Mouse (Mus musculus) stomach, embryonic 14.5 days (tissue): ENCODE data around the gene Myo10. TPM values are rescaled to one million over a fixed set of nuclear protein-coding genes. Genes with fewer than 3 reads are reported as not detected.

Experiments used
- ATAC-seq: fragments of 200-750 bp; cut with Nextera tagmentation; 2 replicates; pipeline ENCODE4 v1.8.0; 2017; ENCODE audit warnings: low read depth, moderate TSS enrichment; ENCODE audit not compliant: insufficient number of reproducible peaks, insufficient read depth, low FRiP score
- H3K27ac ChIP-seq: fragments of 300-500 bp; sonication (generic); 2 replicates; pipeline ENCODE4 v1.5.1; 2014; ENCODE audit warnings: mild to moderate bottlenecking, low read length, moderate library complexity, mixed read lengths
- H3K27me3 ChIP-seq: fragments of 300-500 bp; sonication (generic); 2 replicates; pipeline ENCODE4 v1.6.1; 2014; ENCODE audit warnings: low read length, control low read depth, mixed read lengths; ENCODE audit not compliant: control insufficient read depth, insufficient read depth
- H3K36me3 ChIP-seq: fragments of 300-500 bp; sonication (generic); 2 replicates; pipeline ENCODE4 v1.6.1; 2014; ENCODE audit warnings: mild to moderate bottlenecking, control low read depth, low read length, moderate library complexity, mixed read lengths; ENCODE audit not compliant: control insufficient read depth, insufficient read depth
- H3K4me1 ChIP-seq: fragments of 300-500 bp; sonication (generic); 2 replicates; pipeline ENCODE4 v1.6.1; 2014; ENCODE audit warnings: low read length, control low read depth, mixed read lengths; ENCODE audit not compliant: control insufficient read depth, insufficient read depth
- H3K4me2 ChIP-seq: fragments of 300-500 bp; sonication (generic); replicated peaks from 2 replicates; pipeline ENCODE4 v1.6.1; 2014; ENCODE audit warnings: low read depth, low read length, control low read depth
- H3K4me3 ChIP-seq: fragments of 300-500 bp; sonication (generic); 2 replicates; pipeline ENCODE4 v1.5.1; 2014; ENCODE audit warnings: low read depth, low read length, control low read depth
- H3K9ac ChIP-seq: fragments of 300-500 bp; sonication (generic); replicated peaks from 2 replicates; pipeline ENCODE4 v1.6.1; 2014; ENCODE audit warnings: low read depth, mild to moderate bottlenecking, control low read depth, low read length, moderate library complexity, mixed read lengths
- H3K9me3 ChIP-seq: fragments of 300-500 bp; sonication (generic); 2 replicates; pipeline ENCODE4 v1.6.1; 2016; ENCODE audit warnings: low read depth, low read length, control low read depth; ENCODE audit not compliant: control insufficient read depth
- WGBS: fragments of 180-500 bp; shearing (Covaris S2); extraction: QIAGEN DNeasy Blood & Tissue Kit; methylation state at CpG from one replicate; pipeline ENCODE4 v1.1.7; 2014; 5-methylcytosine and 5-hydroxymethylcytosine counted together
- polyA plus RNA-seq: library from polyadenylated mRNA; unstranded; fragments of >200 nt; fragmentation: Nextera tagmentation; extraction: Ambion mirVana; gene quantifications from 2 replicates; pipeline ENCODE4 v1.2.1, GENCODE M21; 2014

Myo10 gene
- polyA plus RNA-seq, 1 experiment from 2014 or later = 48.0 TPM

DNA sequence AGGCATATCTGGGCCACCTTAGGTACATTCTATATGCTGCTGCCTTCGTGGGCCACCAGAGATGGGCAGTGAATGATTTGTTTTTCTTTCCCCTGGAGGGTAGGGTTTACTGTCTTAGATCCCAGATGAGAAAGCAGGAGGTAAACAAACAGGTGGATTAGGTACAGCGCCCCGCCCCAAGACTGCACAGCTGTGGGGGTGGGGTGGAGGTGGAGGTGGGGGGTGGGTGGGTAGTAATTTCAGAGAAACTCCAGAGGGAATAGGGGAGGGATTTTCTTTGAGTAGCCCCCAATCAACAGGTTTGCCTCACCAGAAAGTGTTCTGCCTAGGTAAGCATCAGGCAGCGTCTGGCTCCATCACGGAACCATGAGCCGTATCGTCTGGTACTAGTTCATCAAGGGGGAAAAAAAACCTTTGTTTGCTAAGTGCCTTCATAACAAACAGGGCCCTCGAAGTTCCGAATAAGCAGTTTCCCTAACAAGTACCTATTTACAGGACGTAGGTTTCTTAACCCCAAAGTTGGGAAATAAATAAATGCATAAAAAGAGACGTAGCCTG lies 221.8 kb downstream of the Myo10 start:
- no peak for ATAC-seq
- no peaks in the 10 kb centered on the region for H3K4me1 ChIP-seq
- peaks cover 4% of the 10 kb centered on the region; the same call in 1 of the 2 replicates for H3K27me3 ChIP-seq
- WGBS = 17% methylated on average over 11 of the region's 11 CpGs
- no peak overlapping the region for H3K27ac ChIP-seq
- no peaks in the 10 kb centered on the region for H3K9me3 ChIP-seq
- H3K36me3 ChIP-seq = no peaks in the 10 kb centered on the region
- no peak overlapping the region for H3K9ac ChIP-seq
- peak overlapping the region; percentile 68 for H3K4me3 ChIP-seq
- peak overlapping the region; percentile 86 for H3K4me2 ChIP-seq

DNA sequence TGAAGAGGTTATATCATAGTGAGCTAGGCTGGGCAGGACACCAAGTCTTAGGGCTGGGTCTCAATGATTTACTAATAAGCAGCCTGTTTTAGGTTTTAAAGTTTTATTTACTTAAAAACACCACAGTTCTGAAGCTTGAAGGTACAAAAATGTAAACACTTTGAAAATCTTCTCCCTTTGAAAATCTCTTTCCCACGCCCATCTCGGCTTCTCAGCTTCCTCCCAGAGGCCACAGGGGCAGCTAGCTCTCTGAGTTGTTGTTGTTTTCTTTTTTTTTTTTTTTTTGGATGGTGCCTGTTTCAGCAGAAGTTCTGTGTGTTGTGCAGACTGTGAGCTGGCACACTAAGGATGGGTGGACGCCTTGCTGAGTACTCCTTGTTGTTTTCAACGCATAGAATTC lies 222.4 kb downstream of the Myo10 start:
- Histone ChIP-seq H3K4me2 (0 out of 2 replicates have a peak overlapping the region, but pooled peaks have one; percentile 86), H3K36me3 (no peaks in the 10 kb centered on the region), H3K27ac (no peak overlapping the region), H3K9ac (no peak overlapping the region), H3K4me3 (no peak overlapping the region), H3K4me1 (no peaks in the 10 kb centered on the region), H3K9me3 (no peaks in the 10 kb centered on the region), H3K27me3 (peaks cover 4% of the 10 kb centered on the region; the same call in 1 of the 2 replicates)
- ATAC-seq = no peak
- 48% methylated on average over 4 of the region's 4 CpGs for WGBS

DNA sequence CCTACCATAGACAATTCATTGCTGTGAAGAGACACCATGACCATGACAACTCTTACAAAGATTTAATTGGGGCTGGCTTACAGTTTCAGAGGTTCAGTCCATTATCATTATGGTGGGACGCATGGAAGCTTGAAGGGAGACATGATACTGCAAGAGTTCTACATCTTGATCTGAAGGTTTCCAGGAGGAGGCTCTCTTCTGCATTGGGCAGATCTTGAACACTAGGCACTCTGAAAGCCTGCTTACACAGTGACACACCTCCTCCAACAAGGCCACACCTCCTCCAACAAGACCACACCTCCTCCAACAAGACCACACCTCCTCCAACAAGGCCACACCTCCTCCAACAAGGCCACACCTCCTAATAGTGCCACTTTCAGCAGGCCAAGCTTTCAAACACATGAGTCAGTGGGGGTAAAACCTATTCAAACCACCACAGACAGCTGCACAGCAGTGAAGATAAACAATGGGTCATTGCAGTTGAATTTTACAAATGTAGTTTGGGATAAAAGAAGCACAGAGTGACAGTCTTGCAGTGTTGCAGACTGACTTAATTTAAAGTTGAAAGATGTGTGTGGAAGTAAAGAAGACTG lies 225.3 kb downstream of the Myo10 start:
- H3K4me3 ChIP-seq = no peak overlapping the region
- no peaks in the 10 kb centered on the region for H3K4me1 ChIP-seq
- no peak overlapping the region for H3K4me2 ChIP-seq
- whole genome bisulfite sequencing = 94% methylated on average over 1 of the region's 1 CpGs
- no peak for ATAC-seq
- no peaks in the 10 kb centered on the region for H3K36me3 ChIP-seq
- H3K9ac ChIP-seq = no peak overlapping the region
- H3K27ac ChIP-seq = no peak overlapping the region
- H3K9me3 ChIP-seq = no peaks in the 10 kb centered on the region
- H3K27me3 ChIP-seq = peaks cover 4% of the 10 kb centered on the region; the same call in 1 of the 2 replicates

DNA sequence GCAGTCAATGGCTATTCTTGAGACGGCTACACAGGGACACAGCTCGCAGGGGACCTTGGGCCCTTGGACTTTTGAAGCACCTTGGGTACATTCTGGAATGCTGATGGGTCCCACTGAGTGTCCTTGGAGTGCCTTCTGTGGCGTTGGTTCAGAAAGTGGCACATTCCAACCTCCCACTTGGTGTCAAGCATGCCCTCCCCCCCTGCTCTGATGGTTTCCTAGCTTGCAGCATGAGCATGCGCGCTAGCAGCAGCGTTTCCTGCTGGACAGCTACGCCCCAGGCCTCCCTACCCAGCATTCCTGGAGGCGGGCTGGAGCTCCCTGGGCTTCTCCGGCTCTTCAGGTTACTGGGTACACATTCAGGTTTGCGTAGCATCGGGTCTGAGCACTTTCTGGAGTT lies 228.2 kb downstream of the Myo10 start:
- Histone ChIP-seq H3K9ac (no peak overlapping the region), H3K9me3 (no peaks in the 10 kb centered on the region), H3K27me3 (no peaks in the 10 kb centered on the region), H3K4me2 (no peak overlapping the region), H3K36me3 (no peaks in the 10 kb centered on the region), H3K27ac (no peak overlapping the region), H3K4me3 (no peak overlapping the region), H3K4me1 (no peaks in the 10 kb centered on the region)
- no peak for ATAC-seq
- 64% methylated on average over 11 of the region's 11 CpGs for whole genome bisulfite sequencing

DNA sequence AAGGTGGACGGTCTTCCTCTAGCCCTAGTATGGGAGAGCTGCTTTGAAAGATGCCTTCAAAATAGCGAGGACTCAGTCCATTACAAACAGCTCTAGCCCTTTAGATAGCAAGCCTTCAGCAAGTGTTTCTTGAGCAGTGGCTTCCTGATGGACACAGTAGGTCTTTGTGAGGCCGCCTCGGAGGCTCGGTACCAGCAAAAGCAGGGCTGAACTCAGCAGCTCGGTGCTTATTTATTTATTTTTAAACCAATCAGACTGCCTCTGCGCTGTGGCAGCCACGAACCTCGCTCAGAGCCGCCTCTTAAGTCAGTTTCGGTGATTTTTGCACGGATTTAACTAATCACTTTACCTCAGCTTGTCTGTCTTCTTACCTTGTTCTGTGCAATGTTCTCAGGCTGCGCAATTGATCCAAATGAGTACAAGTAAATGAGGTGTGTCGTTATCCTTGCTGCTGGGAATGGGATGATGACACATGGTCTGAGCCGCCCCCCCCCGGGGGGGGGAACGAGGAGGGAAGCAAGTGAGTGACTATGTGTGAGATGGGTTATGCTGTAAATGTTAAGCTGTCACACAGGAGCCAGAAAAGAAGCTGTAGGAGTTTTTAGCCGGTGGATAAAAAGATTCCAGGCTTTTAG lies 232.1 kb downstream of the Myo10 start:
- Histone ChIP-seq H3K36me3 (no peaks in the 10 kb centered on the region), H3K4me3 (no peak overlapping the region), H3K9me3 (no peaks in the 10 kb centered on the region), H3K4me2 (no peak overlapping the region), H3K4me1 (0 out of 2 replicates have a peak, but pooled peaks cover 2% of the 10 kb centered on the region), H3K27ac (no peak overlapping the region), H3K9ac (no peak overlapping the region), H3K27me3 (no peaks in the 10 kb centered on the region)
- 65% methylated on average over 18 of the region's 18 CpGs for WGBS
- ATAC-seq = no peak

DNA sequence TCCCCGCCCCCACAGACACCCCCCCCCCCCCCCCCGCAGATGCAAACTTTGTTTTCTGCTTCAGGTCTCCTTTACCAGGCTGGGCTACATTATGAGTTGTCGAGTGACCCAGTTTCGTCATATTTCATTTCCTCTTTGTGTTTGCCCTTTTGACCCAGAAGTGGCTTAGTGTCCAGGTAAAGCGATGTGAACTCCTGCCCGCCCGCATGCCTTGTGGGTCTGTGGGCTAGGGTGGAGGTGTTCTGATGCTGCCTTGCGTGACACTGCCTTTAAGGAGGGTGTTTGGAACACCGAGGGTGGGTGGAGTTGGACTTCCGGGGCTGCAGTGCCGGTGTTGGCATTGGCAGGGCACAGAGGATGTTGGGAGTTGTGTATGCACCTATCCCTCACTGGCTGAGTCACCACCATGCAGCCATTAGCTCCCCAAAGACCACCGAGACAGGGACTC lies 236.3 kb downstream of the Myo10 start:
- Histone ChIP-seq H3K4me3 (no peak overlapping the region), H3K36me3 (no peaks in the 10 kb centered on the region), H3K4me1 (0 out of 2 replicates have a peak, but pooled peaks cover 2% of the 10 kb centered on the region), H3K27ac (no peak overlapping the region), H3K27me3 (no peaks in the 10 kb centered on the region), H3K9ac (no peak overlapping the region), H3K9me3 (no peaks in the 10 kb centered on the region), H3K4me2 (no peak overlapping the region)
- WGBS = 50% methylated on average over 12 of the region's 12 CpGs
- ATAC-seq = 0 out of 2 replicates have a peak, but pooled peaks have one; percentile 33

DNA sequence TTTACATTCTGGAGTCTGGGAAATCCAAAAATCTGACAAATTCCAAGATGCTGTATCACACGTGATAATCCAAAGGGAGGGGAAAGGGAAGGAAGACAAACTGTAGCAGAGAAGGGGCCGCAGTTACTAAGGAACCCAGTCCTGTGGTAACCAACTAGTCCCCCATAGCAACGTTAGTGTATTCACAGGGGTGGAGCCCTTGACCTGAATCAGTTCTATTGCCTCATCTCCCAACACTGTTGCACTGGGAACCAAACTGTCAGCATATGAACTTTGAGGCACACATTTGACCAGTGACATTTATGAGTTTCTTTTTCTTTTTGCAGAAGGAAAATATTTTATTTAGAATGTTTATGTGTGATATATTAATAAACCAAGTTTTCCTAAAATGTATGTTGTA lies 237.1 kb downstream of the Myo10 start:
- no peaks in the 10 kb centered on the region for H3K9me3 ChIP-seq
- 56% methylated on average over 3 of the region's 3 CpGs for WGBS

DNA sequence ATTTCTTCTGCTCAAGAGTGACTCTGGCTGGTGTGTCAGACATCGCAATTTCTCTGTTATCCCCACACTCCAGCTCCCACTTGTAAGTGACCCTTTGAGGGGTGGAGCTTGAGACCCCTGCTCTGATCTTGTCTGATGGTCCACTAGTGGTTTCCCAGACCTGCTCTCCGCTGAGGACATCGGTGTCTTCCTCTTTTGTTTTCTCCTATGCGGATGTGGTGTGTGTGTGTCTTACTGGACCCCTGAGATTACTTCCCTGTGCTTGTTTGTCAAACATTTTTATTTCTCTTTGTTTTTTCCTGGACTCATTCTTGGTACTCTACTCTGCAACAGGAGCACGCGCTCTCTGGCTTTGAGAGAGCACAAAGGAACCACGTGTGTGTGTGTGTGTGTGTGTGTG lies 239.6 kb downstream of the Myo10 start:
- H3K4me2 ChIP-seq = no peak overlapping the region
- H3K4me1 ChIP-seq = 0 out of 2 replicates have a peak, but pooled peaks cover 2% of the 10 kb centered on the region
- no peak overlapping the region for H3K4me3 ChIP-seq
- no peaks in the 10 kb centered on the region for H3K36me3 ChIP-seq
- ATAC-seq = no peak
- WGBS = 81% methylated on average over 7 of the region's 7 CpGs
- H3K9me3 ChIP-seq = no peaks in the 10 kb centered on the region
- no peak overlapping the region for H3K27ac ChIP-seq
- no peaks in the 10 kb centered on the region for H3K27me3 ChIP-seq
- no peak overlapping the region for H3K9ac ChIP-seq

More for the DNA sequence above, 237.1 kb downstream of the Myo10 start:
- H3K4me3 ChIP-seq = no peak overlapping the region
- no peak overlapping the region for H3K27ac ChIP-seq
- ATAC-seq = no peak
- no peak overlapping the region for H3K4me2 ChIP-seq
- 0 out of 2 replicates have a peak, but pooled peaks cover 2% of the 10 kb centered on the region for H3K4me1 ChIP-seq
- no peak overlapping the region for H3K9ac ChIP-seq
- no peaks in the 10 kb centered on the region for H3K27me3 ChIP-seq
- no peaks in the 10 kb centered on the region for H3K36me3 ChIP-seq
